In genomic region chr6:48177936-48178335, GRCm38 (mm10) we compare ENCODE assay signal across 7 mouse cellular contexts.
DNase-seq lines count a peak whose midpoint lies in the region; ATAC-seq and TF ChIP-seq lines count a peak whose summit lies in the region.

No protein-coding gene starts in this region.

- WGBS in limb, embryonic 14.5 days = 6% methylated on average over 2 of the region's 2 CpGs

- H3K9ac ChIP-seq in limb, embryonic 14.5 days (ENCODE audit: low read depth, low read length, severe bottlenecking) = no peak overlapping the region

- H3K27ac ChIP-seq in limb, embryonic 14.5 days (replicated peaks; ENCODE audit: low read depth, low read length) = no peak overlapping the region

- TF ChIP-seq POLR2A in limb, embryonic 14.5 days (IDR thresholded peaks at IDR 0.05; ENCODE audit: borderline replicate concordance, extremely low read depth, insufficient read depth, insufficient read length) = no peak

- no peak for ATAC-seq in limb, embryonic 14.5 days (ENCODE audit: low FRiP score, low read depth)

- H3K36me3 ChIP-seq in limb, embryonic 14.5 days (ENCODE audit: control insufficient read depth, insufficient read depth, low read length) = no peaks in the 10 kb centered on the region

- H3K4me1 ChIP-seq in limb, embryonic 14.5 days (ENCODE audit: control insufficient read depth, insufficient read depth, low read length) = no peaks in the 10 kb centered on the region

- peak; percentile 57 for DNase-seq in ovary, postnatal 14 days (ENCODE audit: low spot score)
- DNase-seq in ovary, postnatal 36 days (ENCODE audit: low spot score) = no peak
- DNase-seq in adrenal gland, postnatal 10 days = peak; percentile 72
- peak; percentile 56 for DNase-seq in embryo, embryonic 9.5 days (ENCODE audit: extremely low spot score)
- DNase-seq in kidney, adult 8-10 months = peak; percentile 59 to 69
- DNase-seq in limb, embryonic 14.5 days (ENCODE audit: low spot score) = peak; percentile 82
- DNase-seq in right cerebral cortex, postnatal 25 days = peak; percentile 37

- no peaks in the 10 kb centered on the region for H3K9me3 ChIP-seq in limb, embryonic 14.5 days (ENCODE audit: control insufficient read depth, low read length)

- H3K4me2 ChIP-seq in limb, embryonic 14.5 days (replicated peaks; ENCODE audit: low read depth, low read length, severe bottlenecking) = no peak overlapping the region

- H3K4me3 ChIP-seq in limb, embryonic 14.5 days (replicated peaks; ENCODE audit: low read length) = no peak overlapping the region

- no peaks in the 10 kb centered on the region for H3K27me3 ChIP-seq in limb, embryonic 14.5 days (ENCODE audit: control insufficient read depth, insufficient read depth, low read length)
